In genomic region chr14:121967095-121967494, GRCm38 (mm10) we compare ENCODE assay signal across 21 mouse cellular contexts. TPM values are rescaled to one million over a fixed set of nuclear protein-coding genes. Genes with fewer than 3 reads are reported as not detected.
"Had no signal": no experiment of that assay in that cellular context is flagged by ENCODE, and none has a peak within 500 bp of the region (broad histone marks: within the 10 kb centered on the region; RNA-seq: fewer than 3 reads in every experiment).

No protein-coding gene starts in this region.

- H3K36me3 ChIP-seq: kidney, embryonic 15.5 days; limb, embryonic 12.5 days; limb, embryonic 15.5 days; liver, embryonic 12.5 days; liver, embryonic 15.5 days had no signal

- H3K27me3 ChIP-seq: kidney, embryonic 15.5 days; limb, embryonic 12.5 days; limb, embryonic 15.5 days; liver, embryonic 12.5 days; liver, embryonic 15.5 days had no signal

- H3K4me3 ChIP-seq: kidney, embryonic 15.5 days; limb, embryonic 12.5 days; limb, embryonic 15.5 days; liver, embryonic 12.5 days; liver, embryonic 15.5 days had no signal

- H3K27ac ChIP-seq: hindbrain, postnatal 0 days; kidney, embryonic 15.5 days; limb, embryonic 12.5 days; limb, embryonic 15.5 days; liver, embryonic 12.5 days; liver, embryonic 15.5 days had no signal

- DNase-seq: kidney, adult 11 months; kidney, adult 8-10 months; kidney, postnatal 14 days; kidney, postnatal 4 days; left cerebral cortex, postnatal 4 days; lung, adult 2 months; lung, postnatal 14 days; lung, postnatal 4 days; midbrain, embryonic 14.5 days; right cerebral cortex, postnatal 14 days; spleen, adult 18-20 months; thymus, adult 18-20 months; thymus, postnatal 14 days; thymus, postnatal 4 days had no signal

- ATAC-seq: hindbrain, postnatal 0 days; liver, embryonic 12.5 days had no signal

- H3K9me3 ChIP-seq: kidney, embryonic 15.5 days; limb, embryonic 12.5 days; limb, embryonic 15.5 days; liver, embryonic 12.5 days; liver, embryonic 15.5 days had no signal

- H3K9ac ChIP-seq: kidney, embryonic 15.5 days; limb, embryonic 12.5 days; limb, embryonic 15.5 days; liver, embryonic 12.5 days; liver, embryonic 15.5 days had no signal

- H3K4me2 ChIP-seq: kidney, embryonic 15.5 days; limb, embryonic 12.5 days; limb, embryonic 15.5 days; liver, embryonic 12.5 days; liver, embryonic 15.5 days; midbrain, embryonic 11.5 days had no signal

RNA-seq across cellular contexts. Expression of gene Gpr18, which starts 51.5 kb away (rescaled TPM):
- polyA plus RNA-seq: hindbrain, postnatal 0 days; liver, embryonic 12.5 days; midbrain, embryonic 14.5 days had no signal
